Mouse (Mus musculus): ENCODE data around the gene Ahdc1. TPM values are rescaled to one million over a fixed set of nuclear protein-coding genes. Genes with fewer than 3 reads are reported as not detected.

The Ahdc1 gene
- polyA plus RNA-seq, 1 experiment from 2014 or later = 6.1 TPM

Other genes starting within 250 kb of the Ahdc1 start
- 123 and 132 TPM in 2 replicates for gene Rpa2, start 242.9 kb upstream of the Ahdc1 start, polyA plus RNA-seq (2014; fragmentation: Nextera tagmentation; extraction: Ambion mirVana)
- 1.1 and 1.3 TPM in 2 replicates for gene Themis2, start 214.9 kb upstream of the Ahdc1 start, polyA plus RNA-seq (2014; fragmentation: Nextera tagmentation; extraction: Ambion mirVana)
- gene Ppp1r8, start 168.1 kb upstream of the Ahdc1 start, polyA plus RNA-seq (2014; fragmentation: Nextera tagmentation; extraction: Ambion mirVana) = 82.7 and 101 TPM in 2 replicates
- 96.1 and 103 TPM in 2 replicates for gene Stx12, start 126.8 kb upstream of the Ahdc1 start, polyA plus RNA-seq (2014; fragmentation: Nextera tagmentation; extraction: Ambion mirVana)
- gene Fam76a, start 88.7 kb upstream of the Ahdc1 start, polyA plus RNA-seq (2014; fragmentation: Nextera tagmentation; extraction: Ambion mirVana) = 28.2 and 28.4 TPM in 2 replicates
- 0.09 and 0.24 TPM in 2 replicates for gene Fgr, start 37.2 kb upstream of the Ahdc1 start, polyA plus RNA-seq (2014; fragmentation: Nextera tagmentation; extraction: Ambion mirVana)
- gene Wasf2, start 119.2 kb downstream of the Ahdc1 start, polyA plus RNA-seq (2014; fragmentation: Nextera tagmentation; extraction: Ambion mirVana) = 33.0 and 39.0 TPM in 2 replicates
- gene Cd164l2, start 200.9 kb downstream of the Ahdc1 start, polyA plus RNA-seq (2014; fragmentation: Nextera tagmentation; extraction: Ambion mirVana) = 0.32 and 0.62 TPM in 2 replicates
- gene Gpr3, start 201.3 kb downstream of the Ahdc1 start, polyA plus RNA-seq (2014; fragmentation: Nextera tagmentation; extraction: Ambion mirVana) = 0.45 and 0.49 TPM in 2 replicates
- gene Map3k6, start 229.6 kb downstream of the Ahdc1 start, polyA plus RNA-seq (2014; fragmentation: Nextera tagmentation; extraction: Ambion mirVana) = 1.5 and 2.7 TPM in 2 replicates